Mouse (Mus musculus) adrenal gland, adult (tissue): ENCODE measurements at regions not wholly inside any gene's neighbourhood (a gene's known extent, or its start where the extent isn't known, plus 50 kb on each side); places are given as distances from the start of the nearest gene placed in this dataset.
"Not testable (repeated sequence)": the region's sequence is repeated elsewhere in the genome, so short reads cannot be mapped to it uniquely, and the experiment has no call there.

Experiments used
- DNase-seq, 2 experiments: peaks; one replicate each; pipeline ENCODE4 v3.0.0; 2022 to 2023; ENCODE audit warnings: low spot score in 1 of 2; ENCODE audit not compliant: inconsistent age in 2 of 2

- DNase-seq, result no peak
Observed at GRCm38 (mm10) chr8:8851271-8851670, 160.9 kb upstream of the Arglu1 start.

GRCm38 (mm10) chr8:8850766-8851165 is 160.4 kb upstream of the Arglu1 start:
- DNase-seq, result no peak

GRCm38 (mm10) chr8:8847579-8847978 is 157.3 kb upstream of the Arglu1 start:
- no peak for DNase-seq

GRCm38 (mm10) chr8:8842326-8842725 is 152.0 kb upstream of the Arglu1 start:
- no peak for DNase-seq

DNA sequence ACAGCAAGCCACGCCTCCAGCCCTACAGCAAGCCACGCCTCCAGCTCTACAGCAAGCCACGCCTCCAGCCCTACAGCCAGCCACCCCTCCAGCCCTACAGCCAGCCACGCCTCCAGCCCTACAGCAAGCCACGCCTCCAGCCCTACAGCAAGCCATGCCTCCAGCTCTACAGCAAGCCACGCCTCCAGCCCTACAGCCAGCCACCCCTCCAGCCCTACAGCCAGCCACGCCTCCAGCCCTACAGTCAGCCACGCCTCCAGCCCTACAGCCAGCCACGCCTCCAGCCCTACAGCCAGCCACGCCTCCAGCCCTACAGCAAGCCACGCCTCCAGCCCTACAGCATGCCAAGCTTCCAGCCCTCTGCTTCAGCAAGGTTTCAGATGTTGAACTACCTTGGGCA is 145.8 kb upstream of the Arglu1 start:
- DNase-seq, result not testable (repeated sequence)

DNA sequence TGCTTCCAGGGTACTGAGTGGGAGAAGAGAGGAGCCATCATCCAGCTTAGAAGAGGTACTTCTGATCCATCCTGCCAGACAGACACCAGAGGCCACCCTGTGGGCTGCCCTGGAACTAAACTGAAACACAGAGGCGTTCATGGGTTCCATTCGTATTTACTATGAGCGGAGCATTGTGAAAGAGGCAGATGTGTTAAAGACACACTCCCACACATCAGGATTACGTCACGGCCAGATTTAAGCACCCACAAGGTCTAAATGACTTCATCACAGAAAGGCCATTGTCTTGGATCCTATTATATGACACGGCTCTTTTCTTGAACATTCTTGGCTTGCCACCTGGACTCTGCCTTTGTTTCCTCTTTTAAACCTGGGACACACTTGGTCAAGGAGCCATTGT is 141.0 kb upstream of the Arglu1 start:
- no peak for DNase-seq

DNA sequence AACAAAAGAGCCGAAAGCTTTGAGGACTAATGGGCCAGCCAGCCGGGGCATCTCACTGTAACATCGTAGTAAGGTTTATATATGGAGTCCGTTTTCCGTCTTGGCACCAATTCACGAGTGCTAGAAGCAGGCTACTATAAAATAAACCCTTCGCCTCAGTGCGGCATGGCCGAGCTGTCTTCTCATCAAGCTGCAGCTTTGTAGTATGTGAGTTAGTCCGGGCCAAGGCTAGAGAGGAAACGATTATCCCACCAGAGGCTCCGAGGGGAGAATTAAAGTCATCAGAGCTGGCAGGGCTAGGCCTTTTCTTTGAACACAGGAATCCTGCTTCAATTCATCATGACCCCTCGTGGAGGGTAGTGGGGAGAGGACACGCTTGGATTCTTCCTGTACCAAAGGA is 138.9 kb upstream of the Arglu1 start:
- no peak for DNase-seq

DNA sequence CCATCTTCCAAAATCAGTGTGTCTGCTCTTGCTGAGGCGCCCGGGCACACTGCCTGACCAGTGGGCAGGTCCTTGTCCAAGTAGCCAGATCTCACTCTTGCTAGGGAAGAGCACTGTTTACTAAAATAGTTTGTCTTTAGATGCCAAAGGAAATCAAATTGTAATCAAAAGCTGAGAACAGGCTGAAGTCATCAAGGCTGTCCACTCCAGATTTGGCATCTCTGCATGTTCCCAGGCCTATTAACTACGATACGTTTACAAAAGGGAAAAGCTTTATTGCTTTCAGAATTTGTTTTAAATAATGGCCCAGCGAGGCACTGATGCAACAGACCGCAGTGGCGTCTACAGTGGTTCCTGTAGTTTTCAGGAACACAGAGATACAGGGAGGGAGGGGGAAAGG is 137.2 kb upstream of the Arglu1 start:
- no peak for DNase-seq

DNA sequence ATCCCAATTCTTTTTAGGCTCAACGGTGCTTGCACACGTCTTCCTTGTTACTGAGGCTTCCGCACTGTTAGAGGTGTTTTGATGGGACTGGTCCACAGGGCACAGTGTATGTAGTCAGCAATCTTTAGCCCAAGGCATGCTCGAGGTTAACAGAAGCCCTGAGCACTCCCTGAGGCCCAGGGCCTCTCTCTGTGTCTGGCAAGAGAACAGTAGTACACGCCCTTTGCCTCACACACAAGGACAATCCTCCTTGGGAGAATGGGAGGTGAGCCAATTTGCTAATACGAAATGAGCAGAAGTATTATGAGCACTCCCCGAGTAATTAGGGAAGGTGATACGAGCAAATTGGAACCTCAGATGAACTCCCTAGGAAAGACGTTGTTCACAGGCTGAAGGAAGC is 136.5 kb upstream of the Arglu1 start:
- DNase-seq, result no peak

GRCm38 (mm10) chr8:8824886-8825285 is 134.6 kb upstream of the Arglu1 start:
- DNase-seq, result no peak

GRCm38 (mm10) chr8:8821119-8821518 is 130.8 kb upstream of the Arglu1 start:
- no peak for DNase-seq

GRCm38 (mm10) chr8:8820614-8821013 is 130.3 kb upstream of the Arglu1 start:
- DNase-seq, result no peak

DNA sequence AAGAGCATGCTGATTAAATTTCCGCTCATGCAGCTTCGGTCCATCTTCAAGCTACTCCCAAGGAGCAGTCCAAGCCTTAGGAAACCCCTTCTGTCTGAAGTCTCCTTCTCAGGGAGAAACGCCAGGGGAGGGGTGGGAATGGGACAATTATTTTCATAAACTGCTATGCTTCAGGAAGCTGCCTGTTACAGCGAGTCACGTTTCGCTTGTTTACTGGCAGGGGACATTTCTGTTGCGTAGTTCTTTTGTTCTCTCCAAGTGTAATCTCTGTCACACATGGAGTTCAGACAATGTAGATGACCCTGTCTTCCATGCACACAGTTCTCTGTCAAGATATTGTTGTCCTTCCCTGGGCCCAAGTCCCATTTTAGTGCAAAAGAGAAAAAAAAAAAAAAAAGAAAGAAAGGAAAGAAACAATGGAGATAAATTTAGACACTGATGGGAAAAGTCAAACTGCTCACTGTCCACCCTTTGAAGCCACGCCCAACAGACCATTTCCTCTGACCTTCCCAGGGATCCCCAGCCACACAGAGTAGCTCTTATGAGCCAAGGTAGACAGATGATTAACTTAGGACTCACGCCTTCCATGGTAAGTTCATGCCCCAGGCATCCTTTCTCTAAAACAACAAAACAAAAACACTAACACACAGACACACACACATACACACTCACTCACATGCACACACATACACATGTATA is 129.1 kb upstream of the Arglu1 start:
- DNase-seq, result peak; percentile 30 to 52

DNA sequence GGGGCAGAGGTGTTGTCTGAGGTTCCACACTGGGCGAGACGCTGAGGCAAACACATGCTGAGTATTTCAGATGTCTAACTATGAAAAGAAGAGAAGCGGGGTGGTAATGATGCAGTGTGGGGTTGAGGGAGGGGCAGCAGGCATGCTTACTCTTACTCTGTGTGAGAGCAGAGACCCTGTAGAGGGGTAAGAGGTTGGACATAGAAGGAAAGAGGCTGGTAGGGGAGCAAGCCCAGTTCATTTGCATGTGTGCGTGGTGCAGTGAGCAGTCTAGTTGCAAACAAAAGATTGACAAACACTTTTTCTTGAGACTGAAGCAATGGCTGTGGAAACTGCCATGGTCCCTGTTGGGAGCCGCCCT is 122.5 kb upstream of the Arglu1 start:
- no peak for DNase-seq

GRCm38 (mm10) chr8:8812051-8812806 is 121.9 kb upstream of the Arglu1 start:
- no peak for DNase-seq

DNA sequence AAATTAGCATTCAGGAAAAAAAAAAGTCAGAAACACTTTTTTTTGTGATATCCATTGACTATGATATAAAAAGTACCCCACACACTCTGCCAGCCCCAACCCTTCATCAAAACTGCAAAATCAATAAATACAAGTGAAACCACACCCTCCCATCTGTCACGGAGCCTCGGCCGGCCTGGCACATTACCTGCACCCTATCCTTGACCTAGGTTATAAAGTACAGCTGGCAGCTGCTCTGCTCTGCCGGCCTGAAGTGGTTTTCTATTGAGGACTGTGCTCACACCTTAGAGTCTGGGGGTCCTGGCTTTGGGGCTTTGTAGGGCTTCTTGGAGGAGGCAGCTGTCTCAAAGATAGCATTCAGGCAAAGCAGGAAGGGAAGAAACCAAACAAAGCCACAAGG is 120.6 kb upstream of the Arglu1 start:
- DNase-seq, result no peak

GRCm38 (mm10) chr8:8809835-8810439 is 119.6 kb upstream of the Arglu1 start:
- no peak for DNase-seq

GRCm38 (mm10) chr8:8809349-8809748 is 119.0 kb upstream of the Arglu1 start:
- no peak for DNase-seq

GRCm38 (mm10) chr8:8802761-8803340 is 112.5 kb upstream of the Arglu1 start:
- no peak for DNase-seq

DNA sequence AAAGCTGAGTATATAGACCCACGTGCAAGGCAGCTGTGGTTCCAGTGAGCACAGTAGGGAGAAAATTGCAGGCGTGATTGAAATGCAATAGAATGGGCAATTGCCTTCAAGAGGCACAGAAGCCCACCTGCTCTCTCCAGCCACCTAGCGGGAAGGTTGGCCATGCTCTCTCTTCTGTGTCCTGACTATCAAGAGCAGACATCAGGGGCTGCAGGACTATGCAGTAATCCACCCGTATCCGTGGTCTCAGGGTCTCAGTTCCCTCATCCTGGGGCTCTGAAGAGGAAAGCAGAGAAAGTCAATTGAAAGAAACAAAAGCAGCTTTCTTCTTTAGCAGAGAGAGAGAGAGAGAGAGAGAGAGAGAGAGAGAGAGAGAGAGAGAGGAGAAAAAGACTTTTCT is 112.0 kb upstream of the Arglu1 start:
- DNase-seq, result no peak

- DNase-seq, result no peak
Observed at GRCm38 (mm10) chr8:8801578-8801977, 111.3 kb upstream of the Arglu1 start.

DNA sequence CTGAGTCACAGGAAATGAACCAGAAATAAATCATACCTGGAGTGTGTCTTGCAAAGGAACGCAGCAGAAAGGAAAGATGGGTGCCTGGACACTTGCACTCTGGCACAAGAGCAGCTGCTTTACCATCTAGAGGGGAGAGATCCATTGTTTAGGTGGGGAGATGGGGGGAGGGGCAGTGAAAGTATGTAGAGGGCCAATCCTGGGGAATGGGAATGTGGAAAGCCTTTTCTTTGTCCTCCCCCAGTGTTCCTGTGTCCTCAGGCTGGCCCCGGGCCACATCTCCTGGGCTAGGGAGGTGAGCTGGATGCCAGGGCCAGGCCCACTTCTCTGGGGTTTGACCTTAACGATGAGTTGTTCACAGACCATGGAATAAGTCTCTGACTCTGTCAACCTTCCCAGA is 107.2 kb upstream of the Arglu1 start:
- no peak for DNase-seq
